Mouse (Mus musculus): ENCODE data around the gene Fam92b. TPM values are rescaled to one million over a fixed set of nuclear protein-coding genes. Genes with fewer than 3 reads are reported as not detected.

The Fam92b gene
- total and polyA plus RNA-seq, 3 experiments, result not detected

- Histone ChIP-seq H3K4me3 (ENCODE audit: control insufficient read depth in 1 of 2, insufficient read depth in 1 of 2, low read depth in 2 of 2, low read length in 2 of 2) (no peak overlapping the region), H3K36me3 (ENCODE audit: control insufficient read depth in 1 of 2, insufficient read depth in 2 of 2, low read length in 2 of 2) (no peaks in the 10 kb centered on the region), H3K4me1 (ENCODE audit: control insufficient read depth in 1 of 2, insufficient read depth in 2 of 2, low read length in 2 of 2) (no peaks in the 10 kb centered on the region), H3K79me2 (ENCODE audit: control insufficient read depth, insufficient read depth, low read length, poor library complexity) (no peaks in the 10 kb centered on the region), H3K27ac (ENCODE audit: control insufficient read depth, low read depth, low read length) (no peak overlapping the region), H3K27me3 (ENCODE audit: control insufficient read depth in 1 of 2, insufficient read depth in 2 of 2, low read length in 2 of 2) (no peaks in the 10 kb centered on the region), H3K9ac (ENCODE audit: control insufficient read depth, low read depth, low read length, poor library complexity, severe bottlenecking) (no peak overlapping the region), H3K9me3 (replicated peaks; ENCODE audit: insufficient read depth, low read length) (no peaks in the 10 kb centered on the region)
- no peak for DNase-seq (ENCODE audit: low read depth, low spot score)
- TF ChIP-seq GABPA (IDR thresholded peaks at IDR 0.05; ENCODE audit: low read depth, low read length) (no peak), MYB (IDR thresholded peaks at IDR 0.05; ENCODE audit: low read depth, low read length) (no peak), SIN3A (IDR thresholded peaks at IDR 0.05; ENCODE audit: low read length) (no peak)
These were observed 7.9 kb upstream of the Fam92b start for GRCm38 (mm10) chr8:120184850-120185792.

- DNase-seq (ENCODE audit: low read depth, low spot score), result no peak
- Histone ChIP-seq H3K9me3 (replicated peaks; ENCODE audit: insufficient read depth, low read length) (no peaks in the 10 kb centered on the region), H3K9ac (ENCODE audit: control insufficient read depth, low read depth, low read length, poor library complexity, severe bottlenecking) (no peak overlapping the region), H3K36me3 (ENCODE audit: control insufficient read depth in 1 of 2, insufficient read depth in 2 of 2, low read length in 2 of 2) (no peaks in the 10 kb centered on the region), H3K79me2 (ENCODE audit: control insufficient read depth, insufficient read depth, low read length, poor library complexity) (no peaks in the 10 kb centered on the region), H3K4me3 (ENCODE audit: control insufficient read depth in 1 of 2, insufficient read depth in 1 of 2, low read depth in 2 of 2, low read length in 2 of 2) (no peak overlapping the region), H3K4me1 (ENCODE audit: control insufficient read depth in 1 of 2, insufficient read depth in 2 of 2, low read length in 2 of 2) (no peaks in the 10 kb centered on the region), H3K27me3 (ENCODE audit: control insufficient read depth in 1 of 2, insufficient read depth in 2 of 2, low read length in 2 of 2) (no peaks in the 10 kb centered on the region), H3K27ac (ENCODE audit: control insufficient read depth, low read depth, low read length) (no peak overlapping the region)
- TF ChIP-seq HCFC1 (IDR thresholded peaks at IDR 0.05; ENCODE audit: low read depth, low read length), result no peak
- no peak for TF ChIP-seq MAX (IDR thresholded peaks at IDR 0.05; ENCODE audit: low read length)
- TF ChIP-seq MYC (IDR thresholded peaks at IDR 0.05; ENCODE audit: low read depth, low read length), result no peak
- TF ChIP-seq ETS1 (IDR thresholded peaks at IDR 0.05; ENCODE audit: low read depth, low read length), result no peak
- no peak for TF ChIP-seq NELFE (IDR thresholded peaks at IDR 0.05; ENCODE audit: low read depth, low read length)
- TF ChIP-seq BHLHE40 (IDR thresholded peaks at IDR 0.05; ENCODE audit: borderline replicate concordance, low read depth, low read length), result no peak
- TF ChIP-seq SMC3 (IDR thresholded peaks at IDR 0.05; ENCODE audit: low read depth, low read length), result no peak
- TF ChIP-seq GABPA (IDR thresholded peaks at IDR 0.05; ENCODE audit: low read depth, low read length), result no peak
- TF ChIP-seq ZMIZ1 (IDR thresholded peaks at IDR 0.05; ENCODE audit: low read depth, low read length), result no peak
- TF ChIP-seq MAZ (IDR thresholded peaks at IDR 0.05; ENCODE audit: low read depth, low read length), result no peak
- no peak for TF ChIP-seq POLR2A (IDR thresholded peaks at IDR 0.05; ENCODE audit: control insufficient read depth in 1 of 2, insufficient read depth in 1 of 2, low read depth in 1 of 2, low read length in 2 of 2, poor library complexity in 1 of 2)
- TF ChIP-seq USF2 (IDR thresholded peaks at IDR 0.05; ENCODE audit: borderline replicate concordance in 1 of 2, insufficient read depth in 1 of 2, low read depth in 1 of 2, low read length in 2 of 2), result no peak
- no peak for TF ChIP-seq ZKSCAN1 (IDR thresholded peaks at IDR 0.05; ENCODE audit: low read depth, low read length)
- TF ChIP-seq CTCF (IDR thresholded peaks at IDR 0.05 in 2 of 3, conservative IDR thresholded peaks at IDR 0.05 in 1 of 3; ENCODE audit: control insufficient read depth in 1 of 3, insufficient read depth in 1 of 3, low read depth in 2 of 3, low read length in 3 of 3, poor library complexity in 1 of 3, severe bottlenecking in 1 of 3), result no peak
- TF ChIP-seq TBP (IDR thresholded peaks at IDR 0.05; ENCODE audit: low read depth, low read length), result no peak
- TF ChIP-seq UBTF (IDR thresholded peaks at IDR 0.05; ENCODE audit: borderline replicate concordance, insufficient read depth, low read depth, low read length), result no peak
- TF ChIP-seq POLR2AphosphoS5 (IDR thresholded peaks at IDR 0.05; ENCODE audit: borderline replicate concordance, low read depth, low read length), result no peak
These were observed 7.1 kb upstream of the Fam92b start for GRCm38 (mm10) chr8:120184366-120184765.

Data from MEL (cell line).